Mouse (Mus musculus) thymus, postnatal 36 days (tissue): ENCODE measurements at regions not wholly inside any gene's neighbourhood (a gene's known extent, or its start where the extent isn't known, plus 50 kb on each side); places are given as distances from the start of the nearest gene placed in this dataset.

Source experiments
- DNase-seq, 2 experiments: peaks; one replicate each; pipeline ENCODE4 v3.0.0; 2022; ENCODE audit warnings: mixed read lengths in 2 of 2

DNA sequence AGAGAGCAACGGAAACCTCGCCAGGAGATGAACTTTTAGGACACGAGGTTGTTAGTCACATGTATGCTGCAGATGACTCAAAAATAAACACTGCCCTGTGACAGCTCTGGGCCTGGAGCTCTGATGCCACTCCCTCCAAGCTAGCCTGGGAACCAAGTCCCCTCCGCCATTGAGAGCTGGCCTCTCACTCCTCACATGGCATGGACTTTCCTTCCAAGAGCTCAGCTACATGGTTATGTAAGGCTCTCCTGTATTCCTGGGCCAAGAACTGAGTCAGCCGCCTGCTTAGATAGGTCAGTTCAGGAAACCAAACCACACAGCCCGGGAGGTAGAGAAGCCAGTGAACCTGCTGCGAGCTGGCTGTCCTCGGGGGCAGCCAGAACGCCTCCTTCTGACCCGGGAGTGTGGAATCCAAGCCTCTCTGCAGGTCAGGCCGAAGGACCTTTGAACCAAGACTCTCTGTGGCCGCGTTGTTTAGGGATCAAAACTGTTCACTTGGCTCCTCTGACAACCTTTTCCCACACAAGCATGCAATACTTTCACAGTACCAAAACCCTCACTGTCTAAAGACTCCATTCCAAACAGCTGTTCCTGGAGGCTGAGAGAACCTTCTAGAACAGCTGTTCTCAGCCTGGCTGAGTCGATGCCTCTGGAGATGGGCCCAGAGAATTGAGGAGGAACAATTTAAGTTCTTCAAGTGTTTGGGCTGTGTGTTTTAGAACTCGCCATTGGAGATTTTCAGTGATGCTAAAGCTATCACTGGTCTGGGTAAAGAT, 422.8 kb upstream of the Jarid2 start:
- no peak for DNase-seq

DNA sequence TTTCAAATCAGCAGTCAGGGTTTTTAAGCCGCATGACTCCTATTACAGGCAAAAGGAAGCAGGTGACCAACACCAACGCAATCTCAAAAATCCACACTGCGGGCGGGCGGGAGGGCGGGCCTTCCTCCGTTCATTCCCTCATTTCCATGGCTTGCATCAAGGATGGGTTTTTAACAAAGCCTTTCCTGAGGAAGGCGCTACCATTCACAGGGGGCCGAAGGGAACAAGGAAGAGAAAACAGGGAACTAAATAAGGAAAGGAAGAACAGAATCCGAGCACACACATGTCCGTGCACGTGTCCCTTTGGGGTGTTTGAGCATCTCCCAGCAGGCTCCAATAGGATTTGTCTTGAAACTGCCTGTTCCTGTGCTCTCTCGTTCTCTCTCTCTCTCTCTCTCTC, 421.0 kb upstream of the Jarid2 start:
- DNase-seq: no peak

DNA sequence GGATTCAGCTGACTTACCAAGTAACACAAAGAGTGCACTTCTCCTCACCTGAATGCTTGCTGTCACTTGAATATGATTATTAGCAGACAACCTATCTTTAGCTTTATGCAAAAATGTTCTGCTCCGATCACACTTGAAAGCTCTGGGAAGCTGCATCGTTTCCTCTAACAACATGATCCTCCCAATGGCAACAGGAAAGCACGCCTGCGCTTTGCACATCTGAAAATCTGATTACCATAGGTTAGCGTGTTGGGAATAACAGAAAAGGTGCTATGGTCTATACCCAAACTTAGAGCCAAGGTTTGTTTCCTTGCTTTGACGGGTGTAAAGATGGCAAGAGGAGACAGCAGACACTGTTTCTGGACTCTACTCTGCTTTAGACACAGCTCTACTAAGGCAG, 417.0 kb upstream of the Jarid2 start:
- no peak for DNase-seq

DNA sequence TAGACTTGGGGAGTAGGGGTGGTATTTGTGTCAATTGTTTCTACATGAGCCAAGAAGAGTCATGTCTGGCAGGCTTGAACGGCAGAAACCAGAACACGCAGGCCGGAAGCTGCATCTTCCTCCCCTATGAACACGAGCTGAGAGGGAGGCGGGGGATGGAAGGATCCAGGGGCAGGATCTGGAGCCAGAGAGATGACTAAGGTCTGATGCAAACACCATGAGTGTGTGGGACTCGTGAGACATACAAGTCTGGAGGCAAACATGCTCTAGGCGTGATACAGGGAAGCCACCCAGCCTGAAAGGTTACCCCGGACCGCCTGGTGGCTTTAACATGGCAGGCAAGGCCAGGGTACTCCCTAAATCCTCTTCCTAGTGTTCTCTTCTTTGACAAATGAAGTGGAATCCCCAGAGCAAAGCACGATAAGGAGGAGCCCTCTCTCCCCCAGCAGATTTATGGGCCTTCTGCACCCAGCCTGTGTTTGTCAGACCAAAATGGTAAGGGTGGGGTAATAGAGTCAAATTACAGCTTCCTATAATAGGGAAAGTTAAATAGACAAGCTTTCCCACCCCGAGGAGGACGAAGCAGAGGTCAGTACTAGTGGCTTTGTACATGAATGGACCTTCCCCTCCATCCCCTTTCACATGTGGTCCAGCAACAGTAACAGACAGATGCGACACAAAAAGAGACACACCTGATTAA, 412.4 kb upstream of the Jarid2 start:
- no peak for DNase-seq

DNA sequence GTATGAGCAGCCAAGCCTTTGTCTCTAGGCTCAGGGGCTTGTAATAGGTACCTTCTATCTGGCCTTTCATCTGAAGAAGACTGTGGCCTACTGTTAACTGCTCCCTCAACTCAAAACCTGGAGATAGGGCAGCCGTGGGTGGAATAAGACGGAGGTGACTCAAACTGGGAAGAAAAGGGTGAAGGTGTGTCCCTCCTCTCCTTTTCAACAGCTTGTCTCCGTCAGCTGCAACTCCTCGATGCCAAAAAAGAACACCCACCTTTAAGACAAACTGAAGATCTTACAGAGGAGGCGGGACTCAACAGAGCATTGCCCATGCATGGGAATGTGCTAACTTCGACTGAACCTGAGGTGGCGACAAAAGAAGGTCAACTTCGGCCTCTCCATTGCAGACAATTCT, 411.7 kb upstream of the Jarid2 start:
- DNase-seq: no peak

DNA sequence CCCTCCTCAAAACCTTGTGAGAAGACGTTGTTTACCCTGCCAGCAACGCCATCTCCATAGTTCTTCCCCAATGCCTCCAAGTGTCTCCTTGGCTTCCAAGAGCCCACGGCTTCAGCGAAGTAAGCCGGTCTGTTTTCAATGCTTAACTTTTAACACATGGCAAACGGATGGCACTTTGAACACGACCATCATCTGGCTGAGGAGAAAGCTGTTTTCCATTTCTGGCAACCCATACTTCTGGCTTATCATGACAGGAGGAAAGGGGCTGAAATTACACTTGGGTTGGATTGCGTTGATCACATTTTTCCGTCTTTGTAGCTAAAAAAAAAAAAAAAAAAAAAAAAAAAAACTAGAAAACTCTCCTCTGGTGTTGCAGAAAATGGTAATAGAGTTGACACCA, 410.2 kb upstream of the Jarid2 start:
- no peak for DNase-seq

DNA sequence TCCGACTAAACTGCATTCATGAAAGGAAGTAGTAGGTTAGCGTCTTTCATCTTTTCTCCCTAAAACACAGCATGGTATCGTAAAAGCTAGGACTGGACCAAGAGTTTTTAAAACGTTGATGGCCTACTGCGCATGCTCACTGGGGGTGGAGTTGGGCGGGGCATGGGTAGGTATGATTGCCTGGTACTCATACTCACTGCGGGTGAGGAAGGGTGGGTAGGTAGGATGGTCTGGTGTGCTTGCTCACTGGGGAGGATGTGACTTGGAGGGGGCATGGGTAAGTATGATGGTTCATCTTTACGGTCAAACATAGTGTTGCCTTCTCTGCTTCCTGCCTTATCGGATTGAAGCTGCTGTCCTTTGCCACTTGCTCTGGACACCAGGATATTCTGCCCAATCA, 409.8 kb upstream of the Jarid2 start:
- no peak for DNase-seq

DNA sequence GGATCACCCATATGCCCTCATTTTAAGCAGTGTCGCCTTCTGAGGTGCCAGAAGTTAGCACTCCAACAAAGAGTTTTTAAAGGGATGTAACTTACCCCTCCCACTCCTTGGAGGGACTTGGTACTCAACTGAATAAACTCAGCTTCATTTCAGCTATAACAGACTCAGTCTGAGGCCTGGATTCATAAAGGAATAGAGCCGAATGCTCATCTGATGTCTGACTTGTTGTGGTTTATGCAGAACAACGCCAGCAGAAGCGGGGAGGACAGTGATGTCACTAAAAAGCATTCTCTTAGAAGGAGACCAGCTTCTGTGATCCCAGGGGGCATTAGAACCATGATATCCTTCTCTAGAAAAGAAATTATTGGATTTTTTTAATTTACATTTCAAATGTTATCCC, 409.0 kb upstream of the Jarid2 start:
- no peak for DNase-seq

DNA sequence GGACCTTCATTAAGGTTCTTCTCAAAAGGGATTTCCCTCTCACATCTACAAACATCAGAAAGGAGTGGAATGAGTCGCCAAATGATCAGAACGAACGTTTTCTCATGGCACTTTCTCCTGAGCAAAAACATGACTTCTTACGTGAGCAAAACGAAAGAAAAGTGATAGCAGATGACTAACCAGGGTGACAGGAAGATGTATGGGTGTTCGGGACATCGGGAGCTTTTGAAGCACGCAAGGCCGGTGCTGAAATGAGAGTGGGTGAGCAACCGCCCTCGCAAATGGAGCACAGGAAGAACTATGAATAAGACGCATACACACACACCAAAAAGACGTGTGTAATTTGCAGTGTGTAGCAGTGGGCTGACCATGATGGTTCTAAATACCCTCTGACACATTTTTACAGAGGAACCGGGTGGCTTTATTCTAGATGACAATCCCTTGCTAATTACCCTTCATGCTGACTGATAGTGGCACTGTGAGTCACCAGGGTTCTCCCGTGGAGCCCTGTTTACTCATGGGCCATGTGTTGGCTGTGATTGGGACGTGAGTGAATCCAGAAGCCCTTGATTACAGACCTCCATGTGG, 408.2 kb upstream of the Jarid2 start:
- DNase-seq: no peak

DNA sequence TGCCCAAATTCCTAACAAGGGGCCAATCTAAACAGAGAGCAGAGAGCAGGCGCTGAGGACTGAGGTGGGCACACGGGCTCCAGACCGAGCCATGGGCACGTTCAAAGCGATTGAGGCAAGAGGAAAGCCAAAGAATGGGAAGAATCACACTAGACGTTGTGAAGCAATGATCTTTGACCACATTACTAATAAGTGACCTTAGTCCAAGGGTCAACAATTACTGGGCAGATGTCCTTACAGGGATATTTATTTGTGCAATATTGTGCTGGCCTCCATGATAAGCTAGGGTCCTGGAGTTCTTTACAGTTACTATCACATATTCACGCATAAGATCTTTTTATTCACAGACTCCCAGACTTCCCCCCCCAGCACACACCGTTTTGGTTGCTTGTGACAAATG, 400.9 kb upstream of the Jarid2 start:
- no peak for DNase-seq

DNA sequence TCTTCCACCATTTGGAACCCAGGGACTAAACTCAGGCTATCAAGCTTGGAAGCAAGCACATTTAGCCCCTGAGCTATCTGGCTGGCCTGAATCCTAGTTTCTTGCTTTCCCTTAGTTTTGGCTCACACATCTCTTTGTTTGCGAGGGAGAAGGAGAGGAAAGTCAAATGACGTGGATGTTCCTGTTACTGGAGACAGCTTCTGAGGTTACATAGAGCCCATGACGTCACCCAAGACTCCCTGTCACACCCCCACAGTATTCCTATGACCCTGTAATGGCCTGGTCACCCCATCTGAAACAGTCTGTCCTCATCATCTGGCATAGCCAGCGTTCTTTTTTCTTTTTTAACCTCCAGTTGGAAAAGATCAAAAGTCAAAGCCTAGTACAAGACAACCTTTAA, 400.1 kb upstream of the Jarid2 start:
- DNase-seq: no peak

DNA sequence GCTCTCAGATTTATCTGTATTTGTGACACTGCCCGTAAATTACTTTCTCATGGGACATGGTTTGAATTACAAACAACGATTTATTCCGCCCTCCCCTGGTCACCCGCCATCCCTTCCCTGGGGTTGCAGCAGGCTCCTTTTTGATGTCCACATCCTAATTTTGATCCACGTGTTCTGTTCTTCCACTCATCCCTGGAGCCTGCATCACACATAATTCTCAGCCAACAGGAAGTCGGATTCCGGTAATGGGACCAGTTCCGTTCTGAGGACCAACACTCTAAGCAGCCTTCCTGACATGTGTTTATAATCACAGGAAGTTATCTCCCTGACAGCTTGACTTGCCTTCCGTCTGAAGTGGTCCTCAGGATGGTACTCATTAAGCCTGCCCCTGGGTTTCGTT, 399.6 kb upstream of the Jarid2 start:
- no peak for DNase-seq

DNA sequence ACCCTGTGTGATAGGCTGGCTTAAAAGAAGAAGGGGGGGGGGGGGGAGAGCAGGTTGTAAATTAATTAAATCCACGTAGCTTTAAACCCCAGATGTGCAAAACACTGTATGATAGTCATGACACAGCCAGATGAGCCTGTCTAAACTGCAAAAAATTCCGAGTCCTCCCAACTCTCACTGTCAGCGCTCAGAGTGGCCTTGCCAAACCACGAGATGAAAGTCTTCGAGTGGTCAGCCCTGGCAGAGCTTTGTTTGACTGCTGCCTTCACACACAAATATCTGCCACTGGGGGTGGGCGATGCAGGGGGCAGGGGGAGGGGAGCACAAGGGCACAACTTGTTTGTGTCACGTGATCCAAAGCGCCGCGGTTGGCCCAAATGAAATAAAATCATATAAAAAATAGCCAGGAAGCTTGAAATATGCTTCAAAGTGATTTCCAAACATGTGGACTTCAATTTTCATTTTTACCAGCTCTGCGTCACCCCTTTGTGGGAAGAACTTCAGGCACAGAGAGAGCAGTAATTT, 396.5 kb upstream of the Jarid2 start:
- no peak for DNase-seq

DNA sequence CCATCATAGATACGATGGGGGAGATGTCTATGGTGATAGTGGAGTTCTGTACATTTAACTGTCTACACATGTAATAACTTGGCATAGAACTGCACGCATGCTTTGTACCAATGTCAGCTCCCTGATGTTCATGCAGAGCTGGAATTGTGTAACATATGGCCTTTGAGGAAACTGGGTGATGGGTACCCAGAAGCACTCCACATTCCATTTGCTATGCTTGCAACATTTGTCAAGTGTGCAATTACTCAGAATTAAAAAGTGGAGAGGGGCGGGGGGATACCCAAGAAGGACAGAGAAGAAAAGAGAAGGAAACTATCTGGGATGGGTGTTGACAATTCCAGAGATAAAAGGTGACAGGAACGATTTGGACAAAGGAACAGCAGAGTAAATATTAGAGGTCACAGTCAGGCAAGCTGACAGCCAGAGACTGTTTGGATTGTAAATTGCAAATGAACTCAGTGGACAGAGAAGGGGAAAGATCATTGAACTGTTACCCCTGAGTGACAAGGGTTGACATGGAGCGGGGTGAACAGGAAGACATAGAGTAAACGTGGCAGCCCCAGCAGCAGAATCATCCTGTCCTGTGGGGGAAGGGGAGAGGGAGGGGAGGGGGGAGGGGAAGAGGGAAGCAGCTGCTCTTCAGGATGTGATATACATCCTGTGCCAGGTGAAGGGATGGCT, 390.1 kb upstream of the Jarid2 start:
- DNase-seq: peak; percentile 15 to 38

DNA sequence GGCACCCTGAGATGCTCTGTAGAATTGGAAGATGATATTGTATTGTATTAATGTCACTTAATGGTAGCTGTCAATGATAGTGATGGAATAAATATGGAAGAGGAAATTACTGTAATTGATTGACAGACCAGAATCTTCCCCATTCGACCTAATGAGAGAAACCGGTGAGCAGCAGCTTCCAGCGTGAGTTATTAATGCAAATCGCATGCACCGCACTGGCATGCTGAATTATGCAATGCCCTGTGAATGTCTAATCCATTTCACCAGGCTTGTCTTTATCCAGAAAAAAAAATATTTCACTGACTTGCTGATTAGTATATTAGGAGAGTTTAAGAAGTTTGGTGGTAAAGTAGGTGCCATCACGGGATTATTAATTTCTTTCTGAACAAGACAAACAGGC, 384.2 kb upstream of the Jarid2 start:
- DNase-seq: no peak

DNA sequence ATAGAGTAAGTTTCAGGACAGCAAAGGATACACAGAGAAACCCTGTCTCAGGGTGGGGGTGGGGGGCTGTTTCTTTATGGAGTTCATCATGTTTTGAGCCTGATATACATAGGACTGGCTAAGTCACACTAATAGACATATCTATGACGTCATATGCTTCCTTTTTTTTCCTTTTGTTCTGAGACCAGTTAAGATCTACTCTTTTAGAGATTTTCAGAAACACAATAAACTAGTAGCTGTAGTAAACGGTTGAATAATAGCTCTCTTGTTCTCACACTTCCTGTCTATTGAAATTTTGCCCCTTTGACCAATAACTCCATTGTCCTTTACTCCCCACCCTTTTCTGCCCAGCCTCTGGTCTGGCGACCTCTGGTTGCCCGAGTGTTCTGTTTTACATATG, 382.6 kb upstream of the Jarid2 start:
- no peak for DNase-seq

DNA sequence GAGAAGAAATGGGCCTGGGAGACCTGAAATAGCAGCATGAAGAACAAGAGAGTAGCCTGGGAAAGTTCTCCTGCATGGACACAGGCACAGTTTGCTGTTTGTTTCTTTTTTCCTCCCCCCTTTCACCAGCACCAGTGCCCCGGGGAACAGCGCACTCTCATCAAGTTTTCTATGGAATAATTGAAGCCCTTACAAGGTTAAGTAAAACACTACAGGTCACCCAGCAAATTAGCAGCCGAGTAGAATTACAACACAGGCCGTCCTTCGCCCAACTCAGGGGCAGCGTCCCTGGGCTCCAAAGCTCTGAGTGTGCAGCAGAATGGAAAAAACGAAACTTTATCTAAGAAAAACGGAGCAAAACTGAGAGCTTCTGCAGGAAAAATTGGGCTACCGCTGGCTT, 381.6 kb upstream of the Jarid2 start:
- no peak for DNase-seq

DNA sequence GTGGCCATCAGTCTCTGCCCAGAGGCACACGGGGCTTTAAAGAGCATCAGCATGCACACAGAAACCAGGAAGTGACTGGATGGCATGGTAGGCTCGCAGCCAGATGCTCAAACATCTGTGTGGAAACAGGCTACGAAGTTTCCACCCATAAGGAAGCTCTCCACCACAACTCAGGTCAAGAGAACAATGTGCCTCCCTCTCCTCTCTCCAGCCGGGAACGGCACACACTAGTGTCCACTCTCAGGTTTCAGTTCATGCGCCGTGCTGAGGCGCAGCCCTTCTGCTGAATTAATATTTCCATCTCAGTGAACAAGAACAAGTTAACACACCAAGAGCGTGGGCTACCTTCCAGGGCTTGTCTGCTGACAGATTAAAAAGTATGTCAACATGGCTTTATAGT, 375.4 kb upstream of the Jarid2 start:
- DNase-seq: no peak

DNA sequence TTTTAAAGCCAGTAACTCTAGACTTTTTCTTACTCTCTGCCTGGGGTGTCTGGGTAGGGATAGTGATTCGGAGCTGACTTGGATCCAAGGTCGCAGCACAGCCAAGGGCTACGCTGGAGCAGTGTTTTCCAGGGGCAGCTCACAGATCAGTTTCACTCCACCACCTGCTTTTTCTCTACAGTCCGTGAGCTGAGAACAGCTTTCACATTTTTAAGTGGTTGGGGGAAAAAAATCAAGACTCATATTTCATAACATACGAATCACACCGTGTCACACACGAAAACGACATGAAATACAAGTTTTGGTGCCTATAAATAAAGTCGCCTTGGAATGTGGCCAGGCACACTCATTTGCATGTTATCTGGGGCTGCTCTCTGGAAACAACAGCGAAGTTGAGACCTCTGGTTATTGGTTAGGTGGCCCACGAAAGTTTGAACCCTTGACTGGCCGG, 373.5 kb upstream of the Jarid2 start:
- no peak for DNase-seq

DNA sequence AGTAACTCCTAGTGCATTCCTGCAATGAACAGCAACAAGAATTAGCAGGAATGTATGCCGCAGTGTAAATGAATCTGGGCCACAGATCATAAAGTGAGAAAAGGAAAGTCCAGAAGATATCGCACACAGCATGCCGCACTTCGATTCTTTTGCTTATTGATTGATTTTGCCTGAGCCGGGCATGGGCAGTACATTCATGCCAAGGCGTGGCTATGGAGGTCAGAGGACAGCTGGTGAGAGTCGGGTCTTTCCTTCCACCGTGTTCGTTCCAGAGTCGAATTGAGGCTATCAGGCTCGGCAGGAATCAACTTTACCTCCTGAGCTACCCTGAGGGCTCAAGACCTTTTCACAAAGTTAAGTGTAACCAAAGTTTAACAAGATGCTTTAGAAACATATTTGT, 372.3 kb upstream of the Jarid2 start:
- DNase-seq: no peak

DNA sequence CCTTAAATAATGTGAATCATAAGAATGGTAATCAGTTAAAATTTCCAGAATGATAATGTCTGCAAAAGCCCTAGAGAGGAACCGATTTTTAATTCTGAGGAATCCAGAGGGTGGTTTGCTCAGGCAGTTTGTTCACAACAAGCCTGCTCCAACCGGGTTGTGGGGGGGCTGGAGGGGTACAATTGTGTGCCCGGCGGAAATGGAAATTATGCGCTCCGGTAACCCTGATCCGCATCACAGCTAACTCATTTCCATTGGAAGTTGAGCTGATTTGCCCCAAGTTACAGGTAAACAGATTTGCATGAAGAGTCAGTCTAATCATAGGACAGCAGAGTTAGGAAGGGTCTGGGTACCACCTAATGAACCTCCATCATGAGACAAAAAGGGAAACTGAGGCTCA, 369.9 kb upstream of the Jarid2 start:
- no peak for DNase-seq

DNA sequence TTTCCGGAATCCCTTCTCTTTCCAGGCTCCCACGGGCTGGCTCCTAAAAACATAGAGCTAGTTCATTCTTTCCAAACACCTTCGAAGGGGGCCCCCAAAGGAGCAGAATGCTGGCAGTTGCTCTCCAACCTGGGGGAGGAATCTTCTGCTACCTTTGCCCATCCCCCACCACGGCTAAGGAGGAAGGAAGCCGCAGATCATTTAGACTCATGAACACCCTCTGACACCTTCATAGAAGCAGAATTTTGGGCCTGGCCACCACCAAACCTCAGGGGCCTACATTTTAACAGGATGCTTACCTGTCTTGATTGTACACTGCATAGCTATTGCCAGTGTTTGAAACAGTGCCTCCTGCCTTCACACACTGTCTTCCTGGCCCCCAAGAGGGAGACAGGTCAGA, 369.3 kb upstream of the Jarid2 start:
- DNase-seq: peak in 1 of 2 experiments; percentile 22

DNA sequence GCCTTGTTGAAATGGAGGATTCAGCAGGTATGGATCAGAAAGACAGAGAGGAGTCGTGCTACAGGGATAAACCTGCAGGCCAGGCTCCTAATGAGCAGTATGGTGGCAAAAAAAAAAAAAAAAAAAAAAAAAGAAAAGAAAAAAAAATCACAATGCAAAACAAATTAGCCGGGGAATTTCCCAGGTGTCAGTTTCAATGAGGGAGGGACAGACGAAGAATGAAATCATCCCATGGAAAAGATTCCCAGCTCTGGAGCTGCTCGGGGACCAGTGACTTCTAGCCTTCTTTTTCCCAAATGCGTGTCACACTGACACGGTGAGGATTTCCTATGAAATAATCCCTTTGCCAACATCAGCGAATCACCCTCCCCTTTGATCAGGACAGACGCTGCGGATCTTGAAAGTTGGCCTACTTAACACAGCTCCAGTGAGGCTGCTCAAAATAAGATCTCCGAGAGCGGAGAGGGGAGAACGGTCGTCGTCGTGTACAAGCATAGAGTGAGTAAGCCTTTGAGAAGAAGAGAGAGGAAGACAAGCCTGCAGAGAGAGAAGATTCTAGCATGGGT, 368.5 kb upstream of the Jarid2 start:
- DNase-seq: no peak
